Mouse (Mus musculus): ENCODE data around the gene Lztfl1. TPM values are rescaled to one million over a fixed set of nuclear protein-coding genes. Genes with fewer than 3 reads are reported as not detected.

Lztfl1 gene
- total and polyA plus RNA-seq, 3 experiments, result 17.8 to 28.3 (median 25.6) TPM

DNA sequence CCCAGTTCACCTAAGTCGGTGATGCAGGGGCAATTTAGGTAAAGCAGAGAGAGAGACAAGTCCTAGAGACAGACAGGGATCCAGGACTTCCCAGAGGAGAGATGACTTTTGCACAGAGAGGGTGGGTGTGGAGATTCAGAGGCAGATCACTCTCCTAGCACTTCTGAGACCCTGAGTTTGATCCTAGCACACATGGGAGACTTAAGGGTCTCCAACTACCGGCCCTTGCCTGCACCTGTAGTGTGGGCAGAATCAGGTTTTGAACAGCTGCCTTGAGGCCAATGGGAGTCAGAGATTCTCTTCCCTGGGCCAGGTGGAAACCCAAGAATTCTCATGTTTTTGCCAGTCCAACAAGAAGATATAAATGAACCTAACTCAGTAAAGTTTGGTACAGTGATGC, 38.3 kb downstream of the Lztfl1 start:
- no peaks in the 10 kb centered on the region for H3K79me2 ChIP-seq (replicated peaks; ENCODE audit: control insufficient read depth, extremely low read depth, insufficient read depth, poor library complexity, severe bottlenecking)
- no peaks in the 10 kb centered on the region for H3K27me3 ChIP-seq (replicated peaks)
- in situ Hi-C loops (cut with MboI; ENCODE audit: low pct_ligation_motif_present, low pct_unique_long_range_greater_than_20kb, low sequenced_read_pairs) (no loop called here), dilution Hi-C loops (cut with MboI; ENCODE audit: extremely low pct_ligation_motif_present, extremely low pct_unique_long_range_greater_than_20kb, low sequenced_read_pairs) (no loop called here)
- H3K4me1 ChIP-seq (ENCODE audit: control insufficient read depth in 1 of 2, insufficient read depth in 2 of 2), result no peaks in the 10 kb centered on the region
- H3K9ac ChIP-seq (ENCODE audit: insufficient read depth, low read depth), result no peak overlapping the region
- H3K4me2 ChIP-seq (ENCODE audit: insufficient read depth, low read depth, poor library complexity, severe bottlenecking), result no peak overlapping the region
- H3K27ac ChIP-seq (ENCODE audit: insufficient read depth, low read depth), result no peak overlapping the region
- TF ChIP-seq ZNF384 (IDR thresholded peaks at IDR 0.05; ENCODE audit: low read depth, low read length), result no peak
- no peak for TF ChIP-seq EP300 (IDR thresholded peaks at IDR 0.05; ENCODE audit: low read length)
- no peak for TF ChIP-seq KAT2A (IDR thresholded peaks at IDR 0.05; ENCODE audit: insufficient replicate concordance, low read length)
- no peak for TF ChIP-seq JUN (IDR thresholded peaks at IDR 0.05; ENCODE audit: insufficient read depth, low read depth, low read length)
- no peak for TF ChIP-seq CHD2 (IDR thresholded peaks at IDR 0.05; ENCODE audit: low read length)
- no peaks in the 10 kb centered on the region for H3K9me3 ChIP-seq (replicated peaks; ENCODE audit: low read length)
- no peak overlapping the region for H3K4me3 ChIP-seq (replicated peaks in 1 of 3; ENCODE audit: low read depth in 2 of 3, low read length in 2 of 3, poor library complexity in 1 of 3)
- no peaks in the 10 kb centered on the region for H3K36me3 ChIP-seq (replicated peaks in 1 of 2; ENCODE audit: control insufficient read depth in 1 of 2, insufficient read depth in 1 of 2, low read length in 1 of 2)
- no peak for DNase-seq (ENCODE audit: extremely low read depth)

DNA sequence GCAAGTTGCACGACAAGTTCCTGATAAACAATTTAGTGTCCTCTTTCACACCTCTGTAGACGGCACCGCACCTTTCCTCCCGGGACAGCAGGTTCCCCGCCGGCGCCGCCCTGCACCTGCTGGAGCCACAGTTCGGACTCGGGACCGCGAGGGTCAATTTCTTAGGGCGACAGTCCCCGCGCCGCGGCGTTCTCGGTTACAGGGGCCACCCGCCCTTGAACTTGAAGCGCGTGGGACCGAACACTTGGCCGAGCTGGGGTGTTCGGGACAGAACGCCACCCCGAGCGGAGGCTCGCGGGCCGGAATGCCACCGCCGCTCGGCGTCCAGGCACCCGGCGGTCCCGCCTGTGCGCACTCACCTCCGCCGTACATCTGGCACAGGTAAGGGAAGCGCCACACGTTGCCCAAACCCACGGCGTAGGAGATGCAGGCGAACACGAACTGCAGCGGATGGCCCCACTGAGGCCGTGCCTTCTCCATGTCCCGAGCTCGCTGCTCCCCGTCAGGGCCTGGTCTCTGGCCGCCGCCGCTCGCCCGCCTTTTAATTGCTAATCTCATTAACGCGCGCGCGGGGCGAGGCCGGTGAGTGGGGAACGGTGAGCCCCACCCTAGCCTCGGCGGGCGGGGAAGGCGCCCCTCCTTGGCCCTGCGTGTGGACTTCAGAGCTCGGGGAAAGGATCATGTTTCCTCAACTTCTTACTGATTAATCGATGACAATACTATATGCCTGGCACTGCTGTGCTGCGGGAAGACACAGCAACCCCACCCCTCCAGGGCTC, 39.0 kb downstream of the Lztfl1 start, which contains the start of the genes Ccr9 and Slc6a20a:
TSS of gene Ccr9 (plus strand) at position 113 of the 779 bp plus-strand sequence.
TSS of gene Slc6a20a (minus strand) at position 559 of the 779 bp plus-strand sequence.
- TF ChIP-seq ETS1 (conservative IDR thresholded peaks at IDR 0.05; ENCODE audit: low read depth, low read length) (no peak), POLR2AphosphoS2 (IDR thresholded peaks at IDR 0.05; ENCODE audit: low read depth, low read length) (no peak), EP300 (IDR thresholded peaks at IDR 0.05; ENCODE audit: low read length) (no peak), ZKSCAN1 (IDR thresholded peaks at IDR 0.05; ENCODE audit: borderline replicate concordance, low read depth, low read length) (no peak), ZNF384 (IDR thresholded peaks at IDR 0.05; ENCODE audit: low read depth, low read length) (no peak)
- DNase-seq (ENCODE audit: extremely low read depth), result no peak
- no peak within 1 kb of the TSS for H3K9ac ChIP-seq (ENCODE audit: insufficient read depth, low read depth)
- in situ Hi-C loops (cut with MboI; ENCODE audit: low pct_ligation_motif_present, low pct_unique_long_range_greater_than_20kb, low sequenced_read_pairs) (no loop called here), dilution Hi-C loops (cut with MboI; ENCODE audit: extremely low pct_ligation_motif_present, extremely low pct_unique_long_range_greater_than_20kb, low sequenced_read_pairs) (no loop called here)
- no peaks in the 10 kb centered on the region for H3K9me3 ChIP-seq (replicated peaks; ENCODE audit: low read length)
- no peaks in the 10 kb centered on the region for H3K79me2 ChIP-seq (replicated peaks; ENCODE audit: control insufficient read depth, extremely low read depth, insufficient read depth, poor library complexity, severe bottlenecking)
- no peaks in the 10 kb centered on the region for H3K36me3 ChIP-seq (replicated peaks in 1 of 2; ENCODE audit: control insufficient read depth in 1 of 2, insufficient read depth in 1 of 2, low read length in 1 of 2)
- H3K27me3 ChIP-seq (replicated peaks), result no peaks in the 10 kb centered on the region
- H3K4me2 ChIP-seq (ENCODE audit: insufficient read depth, low read depth, poor library complexity, severe bottlenecking), result no peak within 1 kb of the TSS
- no peaks in the 10 kb centered on the region for H3K4me1 ChIP-seq (ENCODE audit: control insufficient read depth in 1 of 2, insufficient read depth in 2 of 2)
- H3K27ac ChIP-seq (ENCODE audit: insufficient read depth, low read depth), result no peak within 1 kb of the TSS
- no peak within 1 kb of the TSS for H3K4me3 ChIP-seq (replicated peaks in 1 of 3; ENCODE audit: low read depth in 2 of 3, low read length in 2 of 3, poor library complexity in 1 of 3)

DNA sequence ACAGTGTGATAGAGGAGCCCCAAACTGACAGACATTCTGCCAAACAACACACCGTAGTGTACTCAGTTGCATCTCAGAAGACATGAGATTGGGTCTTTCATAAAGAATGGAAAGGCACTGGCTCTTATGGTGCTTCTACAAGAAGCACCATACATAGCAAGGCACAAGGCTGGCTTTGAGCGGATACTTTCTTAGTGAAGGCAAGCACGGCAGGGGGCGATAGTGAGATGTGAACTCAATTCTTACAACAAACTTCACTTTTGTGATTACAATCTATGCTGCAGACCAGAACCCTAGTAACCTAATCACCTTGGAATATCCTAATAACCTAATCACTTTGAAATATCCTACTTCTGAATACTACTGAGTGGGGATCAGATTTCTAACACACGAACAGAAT, 51.9 kb downstream of the Lztfl1 start:
- in situ Hi-C loops (cut with MboI; ENCODE audit: low pct_ligation_motif_present, low pct_unique_long_range_greater_than_20kb, low sequenced_read_pairs), result loop anchor here (10.0 kb wide), 1 partner anchor 109 kb away; no protein-coding TSS in a partner anchor
- no peak overlapping the region for H3K9ac ChIP-seq (ENCODE audit: insufficient read depth, low read depth)
- no peaks in the 10 kb centered on the region for H3K4me1 ChIP-seq (ENCODE audit: control insufficient read depth in 1 of 2, insufficient read depth in 2 of 2)
- dilution Hi-C loops (cut with MboI; ENCODE audit: extremely low pct_ligation_motif_present, extremely low pct_unique_long_range_greater_than_20kb, low sequenced_read_pairs), result no loop called here
- H3K27me3 ChIP-seq (replicated peaks), result no peaks in the 10 kb centered on the region
- no peaks in the 10 kb centered on the region for H3K9me3 ChIP-seq (replicated peaks; ENCODE audit: low read length)
- H3K27ac ChIP-seq (ENCODE audit: insufficient read depth, low read depth), result no peak overlapping the region
- H3K4me2 ChIP-seq (ENCODE audit: insufficient read depth, low read depth, poor library complexity, severe bottlenecking), result no peak overlapping the region
- no peak for TF ChIP-seq KAT2A (IDR thresholded peaks at IDR 0.05; ENCODE audit: insufficient replicate concordance, low read length)
- no peak for TF ChIP-seq POLR2AphosphoS2 (IDR thresholded peaks at IDR 0.05; ENCODE audit: low read depth, low read length)
- no peak for TF ChIP-seq MXI1 (IDR thresholded peaks at IDR 0.05; ENCODE audit: low read depth, low read length)
- TF ChIP-seq ZMIZ1 (IDR thresholded peaks at IDR 0.05; ENCODE audit: low read depth, low read length), result no peak
- peak; percentile 49 to 82 for TF ChIP-seq CTCF (conservative IDR thresholded peaks at IDR 0.05 in 1 of 2, IDR thresholded peaks at IDR 0.05 in 1 of 2; ENCODE audit: low read depth in 2 of 2, low read length in 2 of 2)
- TF ChIP-seq BHLHE40 (IDR thresholded peaks at IDR 0.05; ENCODE audit: low read depth, low read length), result no peak
- TF ChIP-seq SMC3 (IDR thresholded peaks at IDR 0.05; ENCODE audit: low read depth, low read length), result peak; percentile 86
- no peak for TF ChIP-seq MEF2A (IDR thresholded peaks at IDR 0.05; ENCODE audit: borderline replicate concordance, low read depth, low read length)
- no peak for TF ChIP-seq ZKSCAN1 (IDR thresholded peaks at IDR 0.05; ENCODE audit: borderline replicate concordance, low read depth, low read length)
- no peak for TF ChIP-seq CHD1 (IDR thresholded peaks at IDR 0.05; ENCODE audit: low read depth, low read length)
- TF ChIP-seq JUN (IDR thresholded peaks at IDR 0.05; ENCODE audit: insufficient read depth, low read depth, low read length), result no peak
- TF ChIP-seq ZC3H11A (IDR thresholded peaks at IDR 0.05; ENCODE audit: low read depth, low read length), result peak; percentile 26; the same call in 1 of the 2 replicates
- no peak for TF ChIP-seq GABPA (IDR thresholded peaks at IDR 0.05; ENCODE audit: insufficient replicate concordance, low read depth, low read length)
- peak; percentile 71 for TF ChIP-seq RAD21 (IDR thresholded peaks at IDR 0.05; ENCODE audit: low read depth, low read length)
- TF ChIP-seq MAZ (IDR thresholded peaks at IDR 0.05; ENCODE audit: low read depth, low read length), result no peak
- TF ChIP-seq RCOR1 (conservative IDR thresholded peaks at IDR 0.05; ENCODE audit: low read depth, low read length), result no peak
- no peaks in the 10 kb centered on the region for H3K36me3 ChIP-seq (replicated peaks in 1 of 2; ENCODE audit: control insufficient read depth in 1 of 2, insufficient read depth in 1 of 2, low read length in 1 of 2)
- H3K79me2 ChIP-seq (replicated peaks; ENCODE audit: control insufficient read depth, extremely low read depth, insufficient read depth, poor library complexity, severe bottlenecking), result no peaks in the 10 kb centered on the region
- DNase-seq (ENCODE audit: extremely low read depth), result peak; percentile 67
- H3K4me3 ChIP-seq (replicated peaks in 1 of 3; ENCODE audit: low read depth in 2 of 3, low read length in 2 of 3, poor library complexity in 1 of 3), result no peak overlapping the region
